Mouse (Mus musculus) brain, embryonic 14.5 days (tissue): ENCODE data around the gene Zfp37.

Source experiments
- CTCF ChIP-seq: fragments of 200-500 bp; IDR thresholded peaks from 2 replicates; pipeline ENCODE4 v1.5.1; 2012; ENCODE audit warnings: inconsistent platforms, mild to moderate bottlenecking, moderate library complexity, borderline replicate concordance; ENCODE audit not compliant: insufficient read depth, insufficient read length; ENCODE audit errors: extremely low read depth
- POLR2A ChIP-seq: fragments of 200-500 bp; IDR thresholded peaks from 2 replicates; pipeline ENCODE4 v1.6.1; 2012; ENCODE audit warnings: mild to moderate bottlenecking, inconsistent platforms, borderline replicate concordance; ENCODE audit not compliant: poor library complexity, insufficient read depth, insufficient read length, severe bottlenecking; ENCODE audit errors: extremely low read depth

- TF ChIP-seq POLR2A (no peak), CTCF (no peak)
Observed at GRCm38 (mm10) chr4:62267101-62267500, 36.3 kb upstream of the Zfp37 start.
